Mouse (Mus musculus): Measurements from ENCODE around the gene Ctu1. TPM values are rescaled to one million over a fixed set of nuclear protein-coding genes. Genes with fewer than 3 reads are reported as not detected.
"Not testable (repeated sequence)": the region's sequence is repeated elsewhere in the genome, so short reads cannot be mapped to it uniquely, and the experiment has no call there.

Gene Ctu1
- polyA plus RNA-seq, 1 experiment from 2014 or later: 12.2 TPM

DNA sequence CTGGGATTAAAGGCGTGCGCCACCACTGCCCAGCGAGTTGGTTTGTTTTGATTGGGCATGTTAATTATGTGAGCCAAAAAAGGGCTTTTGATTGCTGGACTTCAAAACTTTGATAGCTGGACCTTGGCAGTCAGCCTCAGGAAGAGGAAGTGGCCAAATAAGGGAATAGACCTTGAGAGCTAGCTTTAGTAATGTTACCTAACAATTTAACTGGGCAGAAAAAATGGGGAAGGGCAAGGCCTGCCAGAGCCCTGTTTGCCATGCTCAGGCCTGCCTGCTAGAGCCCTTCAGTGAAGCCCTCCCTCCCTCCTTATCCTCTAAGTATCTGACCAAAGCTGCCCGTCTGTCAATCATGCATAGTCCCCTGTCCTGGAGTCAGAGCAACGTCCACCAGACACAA is 29.2 kb upstream of the Ctu1 start:
- 78% methylated on average over 5 of the region's 5 CpGs for WGBS
- ATAC-seq (ENCODE audit: insufficient read depth, low FRiP score): no peak

DNA sequence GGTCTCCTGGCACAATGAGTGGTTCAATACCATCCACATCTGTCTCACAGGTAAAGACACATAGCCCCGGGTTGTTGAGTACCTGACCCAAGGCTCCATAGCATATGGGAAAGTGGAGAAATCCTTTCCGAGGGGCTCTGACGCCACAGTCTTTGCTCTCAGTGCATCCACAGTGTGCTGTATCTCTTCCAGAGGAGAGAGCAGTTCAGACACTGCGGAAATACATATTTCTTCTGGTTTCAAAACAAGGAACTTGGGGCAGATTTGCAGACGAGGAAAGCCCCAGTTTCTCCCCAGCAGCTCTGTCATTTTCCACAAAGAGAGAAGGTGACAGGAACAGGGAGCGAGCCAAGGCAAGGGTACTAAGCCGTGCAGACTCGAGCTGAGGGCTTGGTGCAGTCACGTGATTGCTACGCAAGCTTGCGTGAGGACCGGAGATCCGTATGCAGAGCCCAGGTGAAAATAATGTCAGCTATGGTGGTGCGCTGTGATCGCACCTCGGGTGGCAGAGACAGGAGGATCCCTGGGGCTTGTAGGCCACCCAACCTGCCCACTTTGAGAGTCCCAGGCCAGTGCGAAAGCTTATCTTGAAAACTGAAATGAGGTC is 28.7 kb upstream of the Ctu1 start:
- Histone ChIP-seq H3K27ac (ENCODE audit: low read length) (no peak overlapping the region), H3K27me3 (ENCODE audit: control insufficient read depth, insufficient read depth, low read length) (no peaks in the 10 kb centered on the region), H3K4me1 (ENCODE audit: control insufficient read depth, insufficient read depth, low read length) (no peaks in the 10 kb centered on the region), H3K4me3 (replicated peaks; ENCODE audit: low read length) (no peak overlapping the region), H3K9ac (ENCODE audit: low read length) (no peak overlapping the region), H3K36me3 (ENCODE audit: control insufficient read depth, insufficient read depth, low read length) (no peaks in the 10 kb centered on the region), H3K4me2 (ENCODE audit: low read depth, low read length) (no peak overlapping the region), H3K9me3 (replicated peaks; ENCODE audit: control insufficient read depth, low read length) (no peaks in the 10 kb centered on the region)
- no peak for ATAC-seq (ENCODE audit: insufficient read depth, low FRiP score)
- WGBS: 74% methylated on average over 17 of the region's 17 CpGs

More for the DNA sequence above, 29.2 kb upstream of the Ctu1 start:
- Histone ChIP-seq H3K9me3 (replicated peaks; ENCODE audit: control insufficient read depth, low read length) (no peaks in the 10 kb centered on the region), H3K4me2 (ENCODE audit: low read depth, low read length) (no peak overlapping the region), H3K27me3 (ENCODE audit: control insufficient read depth, insufficient read depth, low read length) (no peaks in the 10 kb centered on the region), H3K4me1 (ENCODE audit: control insufficient read depth, insufficient read depth, low read length) (no peaks in the 10 kb centered on the region), H3K27ac (ENCODE audit: low read length) (no peak overlapping the region), H3K4me3 (replicated peaks; ENCODE audit: low read length) (no peak overlapping the region), H3K9ac (ENCODE audit: low read length) (no peak overlapping the region), H3K36me3 (ENCODE audit: control insufficient read depth, insufficient read depth, low read length) (no peaks in the 10 kb centered on the region)

DNA sequence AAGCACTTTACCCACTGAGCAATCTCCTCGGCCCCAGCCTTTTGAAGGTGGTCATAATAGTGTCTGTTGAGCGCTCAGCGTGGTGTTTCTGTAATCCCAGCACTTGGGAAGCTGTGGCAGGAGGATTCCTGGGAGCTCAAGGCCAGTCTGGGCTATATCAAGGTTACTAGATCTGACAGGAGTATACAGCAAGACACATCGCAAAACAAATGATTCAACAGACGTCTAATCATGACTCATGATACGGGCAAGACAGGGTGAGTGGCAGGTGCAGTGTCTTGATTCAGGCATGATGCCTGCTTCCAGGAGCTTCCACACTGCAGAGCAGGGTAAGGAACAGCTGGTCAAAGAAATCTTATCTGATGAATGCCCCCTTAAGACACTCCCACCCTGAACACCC is 19.1 kb upstream of the Ctu1 start:
- H3K4me3 ChIP-seq (replicated peaks; ENCODE audit: low read length): no peak overlapping the region
- no peak overlapping the region for H3K9ac ChIP-seq (ENCODE audit: low read length)
- H3K9me3 ChIP-seq (replicated peaks; ENCODE audit: control insufficient read depth, low read length): no peaks in the 10 kb centered on the region
- H3K27me3 ChIP-seq (ENCODE audit: control insufficient read depth, insufficient read depth, low read length): no peaks in the 10 kb centered on the region
- no peaks in the 10 kb centered on the region for H3K36me3 ChIP-seq (ENCODE audit: control insufficient read depth, insufficient read depth, low read length)
- H3K27ac ChIP-seq (ENCODE audit: low read length): no peak overlapping the region
- no peaks in the 10 kb centered on the region for H3K4me1 ChIP-seq (ENCODE audit: control insufficient read depth, insufficient read depth, low read length)
- no peak overlapping the region for H3K4me2 ChIP-seq (ENCODE audit: low read depth, low read length)
- 77% methylated on average over 6 of the region's 6 CpGs for WGBS
- no peak for ATAC-seq (ENCODE audit: insufficient read depth, low FRiP score)

- H3K9ac ChIP-seq (ENCODE audit: low read length): no peak overlapping the region
- no peak for ATAC-seq (ENCODE audit: insufficient read depth, low FRiP score)
- no peak overlapping the region for H3K4me3 ChIP-seq (replicated peaks; ENCODE audit: low read length)
- H3K4me1 ChIP-seq (ENCODE audit: control insufficient read depth, insufficient read depth, low read length): no peaks in the 10 kb centered on the region
- H3K4me2 ChIP-seq (ENCODE audit: low read depth, low read length): no peak overlapping the region
- 66% methylated on average over 3 of the region's 3 CpGs for WGBS
- no peaks in the 10 kb centered on the region for H3K36me3 ChIP-seq (ENCODE audit: control insufficient read depth, insufficient read depth, low read length)
- H3K27me3 ChIP-seq (ENCODE audit: control insufficient read depth, insufficient read depth, low read length): no peaks in the 10 kb centered on the region
- no peaks in the 10 kb centered on the region for H3K9me3 ChIP-seq (replicated peaks; ENCODE audit: control insufficient read depth, low read length)
- no peak overlapping the region for H3K27ac ChIP-seq (ENCODE audit: low read length)
Measured at GRCm38 (mm10) chr7:43654519-43654918, 17.3 kb upstream of the Ctu1 start.

GRCm38 (mm10) chr7:43656232-43656631 is 15.6 kb upstream of the Ctu1 start:
- H3K4me3 ChIP-seq (replicated peaks; ENCODE audit: low read length): no peak overlapping the region
- ATAC-seq (ENCODE audit: insufficient read depth, low FRiP score): no peak
- 52% methylated on average over 6 of the region's 6 CpGs for WGBS

GRCm38 (mm10) chr7:43660002-43660401 is 11.8 kb upstream of the Ctu1 start, which contains the start of gene Siglece:
Siglece (minus strand) TSS chr7:43660161.
- Histone ChIP-seq H3K27me3 (ENCODE audit: control insufficient read depth, insufficient read depth, low read length) (no peaks in the 10 kb centered on the region), H3K9ac (ENCODE audit: low read length) (no peak within 1 kb of the TSS), H3K4me2 (ENCODE audit: low read depth, low read length) (no peak within 1 kb of the TSS), H3K4me1 (ENCODE audit: control insufficient read depth, insufficient read depth, low read length) (no peaks in the 10 kb centered on the region), H3K4me3 (replicated peaks; ENCODE audit: low read length) (no peak within 1 kb of the TSS), H3K9me3 (replicated peaks; ENCODE audit: control insufficient read depth, low read length) (no peaks in the 10 kb centered on the region), H3K27ac (ENCODE audit: low read length) (no peak within 1 kb of the TSS), H3K36me3 (ENCODE audit: control insufficient read depth, insufficient read depth, low read length) (no peaks in the 10 kb centered on the region)
- no peak for ATAC-seq (ENCODE audit: insufficient read depth, low FRiP score)
- WGBS: 71% methylated on average over 1 of the region's 1 CpGs

More at GRCm38 (mm10) chr7:43656232-43656631, 15.6 kb upstream of the Ctu1 start:
- H3K4me2 ChIP-seq (ENCODE audit: low read depth, low read length): no peak overlapping the region
- no peak overlapping the region for H3K9ac ChIP-seq (ENCODE audit: low read length)
- no peaks in the 10 kb centered on the region for H3K36me3 ChIP-seq (ENCODE audit: control insufficient read depth, insufficient read depth, low read length)
- H3K9me3 ChIP-seq (replicated peaks; ENCODE audit: control insufficient read depth, low read length): no peaks in the 10 kb centered on the region
- no peaks in the 10 kb centered on the region for H3K4me1 ChIP-seq (ENCODE audit: control insufficient read depth, insufficient read depth, low read length)
- no peak overlapping the region for H3K27ac ChIP-seq (ENCODE audit: low read length)
- no peaks in the 10 kb centered on the region for H3K27me3 ChIP-seq (ENCODE audit: control insufficient read depth, insufficient read depth, low read length)

GRCm38 (mm10) chr7:43662804-43663203 is 9.0 kb upstream of the Ctu1 start:
- Histone ChIP-seq H3K9me3 (replicated peaks; ENCODE audit: control insufficient read depth, low read length) (no peaks in the 10 kb centered on the region), H3K4me1 (ENCODE audit: control insufficient read depth, insufficient read depth, low read length) (no peaks in the 10 kb centered on the region), H3K4me3 (replicated peaks; ENCODE audit: low read length) (no peak overlapping the region), H3K27me3 (ENCODE audit: control insufficient read depth, insufficient read depth, low read length) (no peaks in the 10 kb centered on the region), H3K4me2 (ENCODE audit: low read depth, low read length) (no peak overlapping the region), H3K9ac (ENCODE audit: low read length) (no peak overlapping the region), H3K36me3 (ENCODE audit: control insufficient read depth, insufficient read depth, low read length) (no peaks in the 10 kb centered on the region), H3K27ac (ENCODE audit: low read length) (no peak overlapping the region)
- ATAC-seq (ENCODE audit: insufficient read depth, low FRiP score): no peak
- WGBS: 89% methylated on average over 1 of the region's 1 CpGs

- not testable (repeated sequence) for H3K9ac ChIP-seq (ENCODE audit: low read length); H3K36me3 ChIP-seq (ENCODE audit: control insufficient read depth, insufficient read depth, low read length); H3K27ac ChIP-seq (ENCODE audit: low read length); H3K4me1 ChIP-seq (ENCODE audit: control insufficient read depth, insufficient read depth, low read length); H3K4me3 ChIP-seq (replicated peaks; ENCODE audit: low read length); H3K4me2 ChIP-seq (ENCODE audit: low read depth, low read length); ATAC-seq (ENCODE audit: insufficient read depth, low FRiP score); H3K27me3 ChIP-seq (ENCODE audit: control insufficient read depth, insufficient read depth, low read length); H3K9me3 ChIP-seq (replicated peaks; ENCODE audit: control insufficient read depth, low read length)
- 83% methylated on average over 4 of the region's 4 CpGs for WGBS
Measured at GRCm38 (mm10) chr7:43667221-43667620, 4.6 kb upstream of the Ctu1 start.

GRCm38 (mm10) chr7:43668582-43668981 is 3.2 kb upstream of the Ctu1 start:
- Histone ChIP-seq H3K9me3 (replicated peaks; ENCODE audit: control insufficient read depth, low read length) (no peaks in the 10 kb centered on the region), H3K4me1 (ENCODE audit: control insufficient read depth, insufficient read depth, low read length) (peaks cover 9% of the 10 kb centered on the region; the same call in 1 of the 2 replicates), H3K4me3 (replicated peaks; ENCODE audit: low read length) (no peak overlapping the region), H3K9ac (ENCODE audit: low read length) (no peak overlapping the region), H3K36me3 (ENCODE audit: control insufficient read depth, insufficient read depth, low read length) (no peaks in the 10 kb centered on the region), H3K27ac (ENCODE audit: low read length) (no peak overlapping the region), H3K27me3 (ENCODE audit: control insufficient read depth, insufficient read depth, low read length) (no peaks in the 10 kb centered on the region), H3K4me2 (ENCODE audit: low read depth, low read length) (no peak overlapping the region)
- ATAC-seq (ENCODE audit: insufficient read depth, low FRiP score): no peak
- WGBS: 20% methylated on average over 3 of the region's 3 CpGs

Data from stomach, embryonic 16.5 days (tissue).